Mouse (Mus musculus) liver, embryonic 18 days (tissue): ENCODE results near the gene Eps8l3. TPM values are rescaled to one million over a fixed set of nuclear protein-coding genes. Genes with fewer than 3 reads are reported as not detected.

ENCODE experiments used
- polyA plus RNA-seq: library from polyadenylated mRNA; depleted of rRNA; stranded (reverse); fragments of >200 nt; gene quantifications from 2 replicates; pipeline ENCODE4 v1.2.3, GENCODE M21; 2012; rRNA removed

The Eps8l3 gene
- polyA plus RNA-seq = 0.01 and 0.25 TPM in 2 replicates

GRCm38 (mm10) chr3:107877005-107877404 is at the start of gene Eps8l3:
Eps8l3 (plus strand) TSS chr3:107877229.

DNA sequence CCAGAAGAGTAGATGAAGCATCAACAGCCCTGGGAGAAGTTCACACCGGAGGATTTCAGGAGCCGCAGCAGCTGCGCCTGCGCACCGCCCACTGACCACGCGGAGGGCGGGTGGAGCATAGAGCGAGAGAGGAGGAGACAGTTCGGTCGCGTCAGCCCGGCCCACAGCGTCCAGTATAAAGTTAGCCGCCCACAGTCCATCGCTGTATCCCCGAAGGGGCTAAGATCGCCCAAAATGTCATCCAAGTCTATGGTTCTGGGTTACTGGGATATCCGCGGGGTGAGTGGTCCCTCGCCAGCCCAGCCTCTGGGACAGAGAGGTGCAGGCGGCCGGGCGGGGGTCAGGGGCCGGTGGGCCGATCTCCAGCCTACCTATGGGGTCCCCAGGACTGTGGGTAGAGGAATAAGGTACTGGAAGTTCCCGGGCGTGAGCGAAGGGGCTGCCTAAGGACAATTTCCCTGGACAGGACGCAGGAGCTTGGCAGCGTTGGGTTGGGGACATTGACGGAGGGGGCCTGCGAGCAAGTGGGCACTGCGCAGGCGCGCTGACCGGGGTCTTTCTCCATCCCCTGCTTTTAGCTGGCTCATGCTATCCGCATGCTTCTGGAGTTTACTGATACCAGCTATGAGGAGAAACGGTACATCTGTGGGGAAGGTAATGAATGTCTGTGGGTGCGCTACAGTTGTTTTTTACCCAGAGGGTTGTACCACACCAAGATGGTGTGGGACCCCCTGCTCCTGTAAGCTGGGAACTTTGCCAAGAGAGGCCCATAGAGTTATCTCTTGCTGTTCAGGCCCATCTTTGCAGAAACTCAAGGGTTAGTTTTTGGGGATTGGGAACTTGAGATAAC is 18.9 kb downstream of the Eps8l3 start, which contains the start of gene Gstm5:
TSS of gene Gstm5 (plus strand) at position 102 of the 850 bp plus-strand sequence.

DNA sequence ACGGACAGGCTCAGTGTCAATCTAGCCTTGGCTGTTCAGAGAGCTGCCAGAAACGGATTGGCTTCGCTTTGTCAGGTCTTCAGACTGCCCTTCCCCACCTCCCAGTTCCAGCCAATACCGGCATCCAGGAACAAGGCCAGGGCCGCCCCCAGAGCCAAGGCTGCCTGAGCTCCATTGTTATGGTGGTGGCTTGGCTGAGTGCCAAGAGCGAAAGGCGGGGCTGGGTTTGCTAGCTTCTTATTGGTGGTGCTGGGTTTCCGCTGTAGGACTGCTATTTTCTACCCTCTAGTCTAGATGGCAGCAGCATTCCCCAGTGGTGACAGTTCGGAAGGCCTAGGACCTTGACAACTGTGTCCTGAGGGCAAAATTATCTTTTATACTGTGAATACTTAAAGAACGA is 54.6 kb downstream of the Eps8l3 start, which contains the start of gene Gstm7:
TSS of gene Gstm7 (minus strand) at position 148 of the 400 bp plus-strand sequence.

Other genes with a start within 250 kb of the Eps8l3 start
- not detected in 2 replicates for gene Gm10961, start 245.9 kb upstream of the Eps8l3 start, polyA plus RNA-seq
- 10.2 and 10.7 TPM in 2 replicates for gene Strip1, start 245.5 kb upstream of the Eps8l3 start, polyA plus RNA-seq
- gene Ahcyl1, start 180.7 kb upstream of the Eps8l3 start, polyA plus RNA-seq = 34.1 and 38.5 TPM in 2 replicates
- gene Csf1, start 116.8 kb upstream of the Eps8l3 start, polyA plus RNA-seq = 5.3 and 6.5 TPM in 2 replicates
- 90.3 and 108 TPM in 2 replicates for gene Gstm5, start 18.6 kb downstream of the Eps8l3 start, polyA plus RNA-seq
- 77.7 and 99.4 TPM in 2 replicates for gene Gstm7, start 54.6 kb downstream of the Eps8l3 start, polyA plus RNA-seq
- 12.9 and 18.0 TPM in 2 replicates for gene Gstm6, start 66.5 kb downstream of the Eps8l3 start, polyA plus RNA-seq
- gene Gstm3, start 92.1 kb downstream of the Eps8l3 start, polyA plus RNA-seq = 1.7 and 3.1 TPM in 2 replicates
- 13.2 and 19.6 TPM in 2 replicates for gene Gstm2, start 109.2 kb downstream of the Eps8l3 start, polyA plus RNA-seq
- gene Gstm1, start 140.7 kb downstream of the Eps8l3 start, polyA plus RNA-seq = 165 and 175 TPM in 2 replicates
- gene Gstm4, start 167.7 kb downstream of the Eps8l3 start, polyA plus RNA-seq = 11.0 and 14.0 TPM in 2 replicates
- gene Ampd2, start 209.4 kb downstream of the Eps8l3 start, polyA plus RNA-seq = 41.3 and 56.1 TPM in 2 replicates
- gene Gnat2, start 215.6 kb downstream of the Eps8l3 start, polyA plus RNA-seq = 1.5 and 1.9 TPM in 2 replicates